Mouse (Mus musculus) embryonic facial prominence, embryonic 14.5 days (tissue): ENCODE measurements around the gene Fsd1. TPM values are rescaled to one million over a fixed set of nuclear protein-coding genes. Genes with fewer than 3 reads are reported as not detected.

Experiments
- ATAC-seq: fragments of 200-750 bp; cut with Nextera tagmentation; 2 replicates; pipeline ENCODE4 v1.8.0; 2017; ENCODE audit warnings: low read depth, moderate number of reproducible peaks, moderate TSS enrichment
- DNase-seq: peaks from one replicate; pipeline ENCODE4 v3.0.0-alpha.2; 2015; ENCODE audit warnings: low spot score
- H3K27ac ChIP-seq: fragments of 300-500 bp; sonication (generic); replicated peaks from 2 replicates; pipeline ENCODE4 v1.5.1; 2014; ENCODE audit warnings: low read depth, mild to moderate bottlenecking, low read length, moderate library complexity
- H3K27me3 ChIP-seq: fragments of 300-500 bp; sonication (generic); replicated peaks from 2 replicates; pipeline ENCODE4 v1.6.1; 2014; ENCODE audit warnings: low read length; ENCODE audit not compliant: control insufficient read depth, insufficient read depth
- H3K36me3 ChIP-seq: fragments of 300-500 bp; sonication (generic); 2 replicates; pipeline ENCODE4 v1.6.1; 2014; ENCODE audit warnings: low read length, mixed read lengths; ENCODE audit not compliant: control insufficient read depth, insufficient read depth
- H3K4me1 ChIP-seq: fragments of 300-500 bp; sonication (generic); 2 replicates; pipeline ENCODE4 v1.6.1; 2014; ENCODE audit warnings: antibody characterized with exemption, low read length; ENCODE audit not compliant: control insufficient read depth, insufficient read depth
- H3K4me2 ChIP-seq: fragments of 300-500 bp; sonication (generic); 2 replicates; pipeline ENCODE4 v1.6.1; 2014; ENCODE audit warnings: low read depth, mild to moderate bottlenecking, low read length, moderate library complexity, mixed read lengths
- H3K4me3 ChIP-seq: fragments of 300-500 bp; sonication (generic); 2 replicates; pipeline ENCODE4 v1.5.1; 2014; ENCODE audit warnings: low read depth, mild to moderate bottlenecking, low read length
- H3K9ac ChIP-seq: fragments of 300-500 bp; sonication (generic); 2 replicates; pipeline ENCODE4 v1.6.1; 2014; ENCODE audit warnings: low read depth, mild to moderate bottlenecking, low read length, moderate library complexity, mixed read lengths
- H3K9me3 ChIP-seq: fragments of 300-500 bp; sonication (generic); 2 replicates; pipeline ENCODE4 v1.6.1; 2016; ENCODE audit warnings: low read length; ENCODE audit not compliant: control insufficient read depth
- WGBS: fragments of 180-500 bp; shearing (Covaris S2); extraction: QIAGEN DNeasy Blood & Tissue Kit; methylation state at CpG from one replicate; pipeline ENCODE4 v1.1.7; 2014; 5-methylcytosine and 5-hydroxymethylcytosine counted together
- polyA plus RNA-seq: library from polyadenylated mRNA; unstranded; fragments of >200 nt; fragmentation: Nextera tagmentation; extraction: Ambion mirVana; gene quantifications from 2 replicates; pipeline ENCODE4 v1.2.1, GENCODE M21; 2014

The Fsd1 gene
- polyA plus RNA-seq, 1 experiment from 2014 or later = 13.0 TPM

DNA sequence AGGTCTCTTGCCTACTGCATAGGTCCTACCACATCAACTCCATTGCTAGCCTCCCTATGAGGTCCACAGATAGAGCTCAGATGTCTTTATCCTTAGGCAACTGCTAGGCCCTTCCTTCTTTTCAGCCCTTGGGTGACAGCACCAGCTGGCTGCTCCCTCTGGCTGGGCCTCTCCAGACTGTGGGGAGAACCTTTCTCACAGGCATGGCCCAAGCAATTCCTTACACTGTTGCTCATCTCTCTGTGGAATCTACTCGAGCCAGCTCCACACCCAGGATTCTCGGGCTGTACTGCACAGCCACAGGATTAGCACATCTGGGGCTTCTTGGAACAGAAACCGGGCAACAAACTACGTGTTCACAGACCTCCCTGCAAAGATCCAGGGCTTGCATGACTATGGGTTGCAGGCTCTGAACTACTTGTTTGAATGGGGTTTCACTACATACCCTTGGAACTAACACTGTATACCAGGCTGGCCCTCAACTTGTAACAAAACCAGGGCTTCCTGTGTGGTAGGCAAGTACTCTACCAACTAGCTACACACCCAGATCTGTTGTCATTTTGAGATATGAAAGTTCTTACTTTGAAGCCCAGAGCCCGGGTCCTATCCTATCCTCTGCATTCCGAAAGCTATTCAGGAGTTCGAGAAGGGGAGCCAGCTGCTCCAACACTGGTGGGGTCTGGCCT, 47.9 kb downstream of the Fsd1 start:
- Histone ChIP-seq H3K4me1 (peaks cover 18% of the 10 kb centered on the region), H3K9me3 (no peaks in the 10 kb centered on the region), H3K36me3 (peaks cover 38% of the 10 kb centered on the region), H3K4me3 (no peak overlapping the region), H3K27me3 (no peaks in the 10 kb centered on the region), H3K9ac (peak overlapping the region; percentile 98; the same call in 1 of the 2 replicates), H3K4me2 (peak overlapping the region; percentile 74), H3K27ac (no peak overlapping the region)
- no peak for ATAC-seq
- DNase-seq = no peak
- 79% methylated on average over 7 of the region's 7 CpGs for WGBS

DNA sequence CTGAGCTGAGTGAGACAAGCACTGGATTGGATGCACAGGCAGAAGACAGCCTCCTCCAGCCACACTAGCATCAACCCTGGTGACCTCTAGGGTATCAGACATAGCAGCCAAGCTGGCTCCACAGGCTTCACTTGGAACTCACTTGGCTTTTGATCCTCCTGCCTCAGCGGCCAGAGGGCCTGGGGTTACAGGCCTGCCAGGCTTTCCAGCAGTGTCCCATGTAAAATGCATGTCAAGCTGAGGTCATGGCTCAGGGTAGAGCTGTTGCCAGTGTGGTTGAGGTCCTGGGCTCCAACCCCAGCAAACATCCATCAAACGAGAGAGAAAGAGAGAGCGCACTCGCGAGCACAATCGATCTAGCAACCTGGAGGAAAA, 48.4 kb downstream of the Fsd1 start:
- Histone ChIP-seq H3K4me1 (peaks cover 18% of the 10 kb centered on the region), H3K9ac (peak overlapping the region; percentile 98), H3K9me3 (no peaks in the 10 kb centered on the region), H3K27me3 (no peaks in the 10 kb centered on the region), H3K4me2 (peak overlapping the region; percentile 74), H3K4me3 (peak overlapping the region; percentile 89), H3K36me3 (peaks cover 34% of the 10 kb centered on the region), H3K27ac (no peak overlapping the region)
- ATAC-seq (no peak), DNase-seq (no peak)
- 83% methylated on average over 6 of the region's 6 CpGs for WGBS

GRCm38 (mm10) chr17:56035216-56035615, 48.9 kb downstream of the Fsd1 start:
- ATAC-seq (no peak), DNase-seq (no peak)
- Histone ChIP-seq H3K9me3 (no peaks in the 10 kb centered on the region), H3K4me2 (peak overlapping the region; percentile 74), H3K4me3 (peak overlapping the region; percentile 89), H3K27ac (no peak overlapping the region; the same call in 1 of the 2 replicates), H3K36me3 (peaks cover 34% of the 10 kb centered on the region), H3K4me1 (peaks cover 18% of the 10 kb centered on the region), H3K9ac (peak overlapping the region; percentile 98), H3K27me3 (no peaks in the 10 kb centered on the region)
- 63% methylated on average over 4 of the region's 4 CpGs for WGBS

DNA sequence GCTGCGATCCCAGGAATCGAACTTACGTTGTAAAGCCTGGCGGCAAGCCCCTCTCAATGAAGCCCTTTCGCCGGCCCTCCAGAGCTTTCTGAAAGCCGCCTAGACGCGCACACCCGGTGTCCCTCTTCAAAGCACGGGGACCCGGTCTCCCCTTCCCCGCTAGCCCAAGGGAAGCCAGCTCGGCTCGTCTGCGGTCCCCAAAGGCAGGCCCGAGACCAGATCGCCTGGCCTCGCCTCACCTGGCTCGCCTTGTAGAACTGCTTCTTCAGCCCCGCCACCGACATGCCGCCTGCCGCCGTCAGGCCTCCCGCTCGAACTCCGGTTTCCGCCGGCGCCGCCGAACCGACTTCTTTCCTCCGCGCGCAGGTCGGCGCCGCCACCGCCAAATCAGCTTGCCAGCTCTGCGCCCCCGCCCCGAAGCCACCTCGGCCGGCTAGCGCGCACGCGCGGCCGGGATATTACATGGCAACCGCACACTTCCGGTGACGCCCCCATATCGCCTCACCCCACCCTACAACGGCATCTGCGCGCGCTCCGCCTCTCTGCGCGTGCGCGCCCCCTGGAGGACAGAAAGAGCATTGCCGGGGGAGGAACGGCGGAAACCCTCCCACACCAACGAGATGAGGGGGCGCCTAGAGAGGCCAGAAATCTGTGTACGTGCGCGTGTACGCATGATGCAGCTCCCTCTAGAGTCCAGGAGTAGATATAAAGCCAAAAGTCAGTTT, 50.0 kb downstream of the Fsd1 start, which contains the start of gene Sh3gl1:
Sh3gl1 (minus strand) TSS at position 460 of the 725 bp plus-strand sequence.
- H3K36me3 ChIP-seq = peaks cover 23% of the 10 kb centered on the region
- no peaks in the 10 kb centered on the region for H3K27me3 ChIP-seq
- H3K4me3 ChIP-seq = peak within 1 kb of the TSS; percentile 89
- peak; percentile 91 for ATAC-seq
- H3K4me1 ChIP-seq = peaks cover 18% of the 10 kb centered on the region
- H3K9me3 ChIP-seq = no peaks in the 10 kb centered on the region
- H3K9ac ChIP-seq = peak within 1 kb of the TSS; percentile 98
- H3K27ac ChIP-seq = peak within 1 kb of the TSS; percentile 90
- under 1% methylated on average over 61 of the region's 74 CpGs for WGBS
- peak within 1 kb of the TSS; percentile 74 for H3K4me2 ChIP-seq
- peak; percentile 98 for DNase-seq

DNA sequence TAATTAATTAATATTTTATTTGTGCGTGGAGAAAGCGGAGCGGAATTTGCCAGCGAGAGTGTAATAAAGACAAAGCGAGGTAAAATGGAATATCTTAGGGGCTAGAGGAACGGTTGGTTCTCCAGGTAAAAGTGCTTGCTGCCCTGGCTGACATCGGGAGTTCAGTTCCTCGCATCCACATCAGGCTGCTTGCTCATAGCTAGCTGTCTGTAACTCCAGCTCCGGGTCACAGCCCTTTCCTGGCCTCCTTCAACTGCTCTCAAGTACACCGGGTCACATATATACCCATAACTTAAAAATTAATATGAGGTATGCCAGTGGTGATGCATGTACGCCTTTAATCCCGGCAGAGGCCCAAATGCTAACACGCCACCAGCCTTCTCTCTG, 50.6 kb downstream of the Fsd1 start:
- Histone ChIP-seq H3K4me3 (peak overlapping the region; percentile 32), H3K9ac (peak overlapping the region; percentile 60), H3K36me3 (peaks cover 22% of the 10 kb centered on the region), H3K27me3 (no peaks in the 10 kb centered on the region), H3K4me2 (peak overlapping the region; percentile 48), H3K27ac (no peak overlapping the region), H3K4me1 (peaks cover 18% of the 10 kb centered on the region), H3K9me3 (no peaks in the 10 kb centered on the region)
- DNase-seq = no peak
- 35% methylated on average over 13 of the region's 13 CpGs for WGBS
- no peak; the same call in 1 of the 2 replicates for ATAC-seq

- Histone ChIP-seq H3K27ac (no peak overlapping the region), H3K9ac (no peak overlapping the region), H3K4me3 (no peak overlapping the region), H3K36me3 (peaks cover 15% of the 10 kb centered on the region), H3K27me3 (no peaks in the 10 kb centered on the region), H3K9me3 (no peaks in the 10 kb centered on the region), H3K4me2 (no peak overlapping the region), H3K4me1 (peaks cover 16% of the 10 kb centered on the region)
- DNase-seq (no peak), ATAC-seq (no peak)
- 81% methylated on average over 8 of the region's 8 CpGs for WGBS
Observed at GRCm38 (mm10) chr17:56038583-56039261, 52.4 kb downstream of the Fsd1 start.

DNA sequence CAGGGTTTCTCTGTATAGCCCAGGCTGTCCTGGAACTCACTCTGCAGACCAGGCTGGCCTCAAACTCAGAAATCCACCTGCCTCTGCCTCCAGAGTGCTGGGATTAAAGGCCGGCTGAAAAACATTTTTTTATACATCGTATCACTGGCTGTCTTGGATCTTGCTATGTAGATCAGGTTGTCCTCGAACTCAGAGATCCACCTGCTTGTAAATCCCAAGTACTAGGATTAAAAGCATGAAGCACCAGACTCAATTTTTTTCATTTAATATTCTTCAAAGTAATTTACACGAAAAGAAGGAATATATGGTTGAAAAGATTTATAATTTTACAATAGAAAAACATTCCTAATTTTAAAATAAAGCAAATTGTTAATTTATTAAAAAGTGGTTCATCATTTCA, 53.0 kb downstream of the Fsd1 start:
- Histone ChIP-seq H3K27ac (no peak overlapping the region), H3K36me3 (peaks cover 15% of the 10 kb centered on the region), H3K4me2 (peak overlapping the region; percentile 72), H3K9me3 (no peaks in the 10 kb centered on the region), H3K27me3 (no peaks in the 10 kb centered on the region), H3K9ac (no peak overlapping the region; the same call in 1 of the 2 replicates), H3K4me3 (peak overlapping the region; percentile 80; the same call in 1 of the 2 replicates), H3K4me1 (peaks cover 10% of the 10 kb centered on the region)
- ATAC-seq (no peak), DNase-seq (no peak)
- 73% methylated on average over 4 of the region's 4 CpGs for WGBS

DNA sequence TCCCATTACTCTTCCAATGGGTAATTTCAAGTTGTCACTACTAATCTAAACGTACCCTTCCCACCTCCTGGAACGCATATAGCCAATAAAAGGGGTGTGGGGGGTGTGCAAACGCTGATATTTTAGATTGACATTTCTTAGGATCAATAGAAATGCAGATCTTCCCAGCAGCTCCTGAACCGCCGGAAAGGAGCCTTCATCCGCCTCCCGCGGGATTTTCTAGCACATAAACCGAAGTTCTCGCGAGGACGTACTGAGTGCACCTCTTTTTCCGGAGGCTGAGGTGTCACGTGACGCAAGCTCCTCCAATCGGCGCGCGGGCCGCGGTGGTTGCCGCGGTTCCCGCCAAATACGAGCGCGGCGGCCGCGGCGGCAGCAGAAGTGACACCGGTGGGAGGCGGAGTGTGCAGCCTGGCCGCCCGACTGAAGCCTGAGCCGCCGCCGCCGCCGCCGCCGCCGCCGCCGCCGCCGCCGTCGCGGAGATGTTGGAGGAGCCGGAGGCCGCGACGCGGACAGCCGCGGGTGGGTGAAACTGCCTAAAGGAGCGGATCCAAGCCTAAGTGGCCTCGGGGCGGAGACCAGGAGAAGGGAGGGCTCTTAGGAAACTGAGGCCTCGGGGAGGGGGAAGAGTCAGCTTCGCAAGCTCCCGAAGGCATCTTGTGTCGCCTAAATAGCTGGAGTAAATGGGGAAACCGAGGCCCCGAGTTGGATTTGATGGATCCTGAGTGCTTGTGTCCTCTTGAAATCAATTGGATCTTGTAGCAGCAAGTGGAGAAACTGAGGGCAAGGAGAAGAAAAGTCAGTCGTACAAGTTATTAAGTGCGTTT, 53.9 kb downstream of the Fsd1 start, which contains the start of gene Chaf1a:
Chaf1a (plus strand) TSS at position 410 of the 827 bp plus-strand sequence.
- no peaks in the 10 kb centered on the region for H3K9me3 ChIP-seq
- H3K4me3 ChIP-seq = peak within 1 kb of the TSS; percentile 80
- under 1% methylated on average over 59 of the region's 68 CpGs for WGBS
- H3K27ac ChIP-seq = peak within 1 kb of the TSS; percentile 78
- no peaks in the 10 kb centered on the region for H3K27me3 ChIP-seq
- peak; percentile 100 for DNase-seq
- H3K9ac ChIP-seq = peak within 1 kb of the TSS; percentile 91
- H3K36me3 ChIP-seq = peaks cover 18% of the 10 kb centered on the region
- H3K4me1 ChIP-seq = peaks cover under 1% of the 10 kb centered on the region
- peak; percentile 90 for ATAC-seq
- peak within 1 kb of the TSS; percentile 72 for H3K4me2 ChIP-seq
